Mouse (Mus musculus): Measurements from ENCODE around the gene Gm10198. TPM values are rescaled to one million over a fixed set of nuclear protein-coding genes. Genes with fewer than 3 reads are reported as not detected.

The Gm10198 gene
- total RNA-seq, 4 experiments from 2014 or later = not detected

Other genes starting within 250 kb of the Gm10198 start
- 100 to 1,000 TPM in 2 of 4 experiments, 10 to 100 TPM in 2; 83.8 to 113 (median 95.5) TPM for gene Gpbp1, start 102.7 kb upstream of the Gm10198 start, total RNA-seq (2022)
- gene Gm49496, start 42.8 kb upstream of the Gm10198 start, total RNA-seq (2022) = not detected
- 10 to 100 TPM; 25.3 to 27.7 (median 26.5) TPM for gene Mier3, start 88.2 kb downstream of the Gm10198 start, total RNA-seq (2022)
- gene Map3k1, start 216.2 kb downstream of the Gm10198 start, total RNA-seq (2022) = 10 to 100 TPM; 14.4 to 18.6 (median 14.6) TPM

All from layer of hippocampus, adult 8-10 months (tissue).